Mouse (Mus musculus) liver, embryonic 16.5 days (tissue): ENCODE results near the gene Ehmt2. TPM values are rescaled to one million over a fixed set of nuclear protein-coding genes. Genes with fewer than 3 reads are reported as not detected.

Experiments
- ATAC-seq: fragments of 200-750 bp; cut with Nextera tagmentation; 2 replicates; pipeline ENCODE4 v1.8.0; 2017; ENCODE audit warnings: low read depth, mild to moderate bottlenecking, moderate number of reproducible peaks, moderate library complexity
- H3K27ac ChIP-seq: fragments of 300-500 bp; sonication (generic); 2 replicates; pipeline ENCODE4 v1.5.1; 2014; ENCODE audit warnings: mild to moderate bottlenecking, low read length
- H3K27me3 ChIP-seq: fragments of 300-500 bp; sonication (generic); 2 replicates; pipeline ENCODE4 v1.6.1; 2014; ENCODE audit warnings: low read depth, low read length, mixed read lengths; ENCODE audit not compliant: control insufficient read depth, insufficient read depth
- H3K36me3 ChIP-seq: fragments of 300-500 bp; sonication (generic); 2 replicates; pipeline ENCODE4 v1.6.1; 2014; ENCODE audit warnings: mild to moderate bottlenecking; ENCODE audit not compliant: control insufficient read depth, insufficient read depth
- H3K4me1 ChIP-seq: fragments of 300-500 bp; sonication (generic); 2 replicates; pipeline ENCODE4 v1.6.1; 2014; ENCODE audit warnings: low read depth, low read length, mixed read lengths; ENCODE audit not compliant: control insufficient read depth
- H3K4me2 ChIP-seq: fragments of 300-500 bp; sonication (generic); 2 replicates; pipeline ENCODE4 v1.6.1; 2014; ENCODE audit warnings: low read depth, low read length, mixed read lengths
- H3K4me3 ChIP-seq: fragments of 300-500 bp; sonication (generic); 2 replicates; pipeline ENCODE4 v1.5.1; 2014; ENCODE audit warnings: low read depth, mild to moderate bottlenecking, low read length
- H3K9ac ChIP-seq: fragments of 300-500 bp; sonication (generic); 2 replicates; pipeline ENCODE4 v1.6.1; 2014; ENCODE audit warnings: low read depth, low read length
- H3K9me3 ChIP-seq: fragments of 300-500 bp; sonication (generic); replicated peaks from 2 replicates; pipeline ENCODE4 v1.6.1; 2016; ENCODE audit warnings: low read length; ENCODE audit not compliant: control insufficient read depth
- WGBS: fragments of 180-500 bp; shearing (Covaris S2); extraction: QIAGEN DNeasy Blood & Tissue Kit; methylation state at CpG from one replicate; pipeline ENCODE4 v1.1.7; 2014; ENCODE audit not compliant: insufficient replicate concordance; 5-methylcytosine and 5-hydroxymethylcytosine counted together
- polyA plus RNA-seq: library from polyadenylated mRNA; unstranded; fragments of >200 nt; fragmentation: Nextera tagmentation; extraction: Ambion mirVana; gene quantifications from 2 replicates; pipeline ENCODE4 v1.2.1, GENCODE M21; 2015

Gene Ehmt2
- polyA plus RNA-seq, 1 experiment from 2014 or later: 15.2 TPM

- Histone ChIP-seq H3K9ac (peak overlapping the region; percentile 33), H3K4me3 (peak overlapping the region; percentile 54)
- peak; percentile 83 for ATAC-seq
These were observed 36.4 kb upstream of the Ehmt2 start for GRCm38 (mm10) chr17:34861704-34862415.

GRCm38 (mm10) chr17:34862416-34863081 lies 35.7 kb upstream of the Ehmt2 start, which contains the start of gene Cfb:
Gene Cfb, minus strand, starts transcription at chr17:34862518.
- Histone ChIP-seq H3K27me3 (no peaks in the 10 kb centered on the region), H3K9ac (peak within 1 kb of the TSS; percentile 33), H3K36me3 (no peaks in the 10 kb centered on the region), H3K4me3 (peak within 1 kb of the TSS; percentile 54), H3K9me3 (no peaks in the 10 kb centered on the region), H3K4me2 (peak within 1 kb of the TSS; percentile 43), H3K4me1 (peaks cover 4% of the 10 kb centered on the region; the same call in 1 of the 2 replicates), H3K27ac (peak within 1 kb of the TSS; percentile 77)
- 36% methylated on average over 8 of the region's 8 CpGs for WGBS
- peak; percentile 73 for ATAC-seq

More at GRCm38 (mm10) chr17:34861704-34862415, 36.4 kb upstream of the Ehmt2 start:
- Histone ChIP-seq H3K27ac (peak overlapping the region; percentile 77), H3K9me3 (no peaks in the 10 kb centered on the region), H3K4me2 (peak overlapping the region; percentile 43), H3K4me1 (peaks cover 4% of the 10 kb centered on the region; the same call in 1 of the 2 replicates), H3K27me3 (no peaks in the 10 kb centered on the region), H3K36me3 (peaks cover 2% of the 10 kb centered on the region; the same call in 1 of the 2 replicates)
- WGBS: 47% methylated on average over 13 of the region's 13 CpGs

DNA sequence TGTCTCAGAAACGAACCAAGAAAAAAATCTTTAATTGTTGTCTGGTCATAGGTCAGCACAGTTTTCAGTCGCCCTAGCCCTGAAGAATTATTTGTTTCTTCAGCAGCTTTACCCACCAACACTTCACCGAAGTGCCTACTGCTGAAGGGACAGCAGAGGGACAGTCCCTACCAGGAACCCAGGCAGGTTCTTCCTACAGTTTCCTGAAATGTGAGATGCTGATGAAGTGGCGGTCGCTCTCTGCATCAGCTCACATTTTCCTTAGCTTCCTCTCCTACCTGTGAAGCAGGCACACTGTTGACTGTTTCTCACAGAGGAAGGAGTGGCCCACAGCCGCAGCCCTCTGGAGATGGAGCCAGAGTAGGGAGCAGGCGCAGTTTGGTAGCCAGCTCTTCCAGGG lies 32.3 kb upstream of the Ehmt2 start:
- ATAC-seq: no peak
- Histone ChIP-seq H3K27me3 (no peaks in the 10 kb centered on the region), H3K4me3 (no peak overlapping the region), H3K9ac (no peak overlapping the region), H3K4me1 (no peaks in the 10 kb centered on the region; the same call in 1 of the 2 replicates), H3K27ac (no peak overlapping the region), H3K9me3 (no peaks in the 10 kb centered on the region), H3K4me2 (no peak overlapping the region), H3K36me3 (no peaks in the 10 kb centered on the region)
- 52% methylated on average over 7 of the region's 7 CpGs for WGBS

DNA sequence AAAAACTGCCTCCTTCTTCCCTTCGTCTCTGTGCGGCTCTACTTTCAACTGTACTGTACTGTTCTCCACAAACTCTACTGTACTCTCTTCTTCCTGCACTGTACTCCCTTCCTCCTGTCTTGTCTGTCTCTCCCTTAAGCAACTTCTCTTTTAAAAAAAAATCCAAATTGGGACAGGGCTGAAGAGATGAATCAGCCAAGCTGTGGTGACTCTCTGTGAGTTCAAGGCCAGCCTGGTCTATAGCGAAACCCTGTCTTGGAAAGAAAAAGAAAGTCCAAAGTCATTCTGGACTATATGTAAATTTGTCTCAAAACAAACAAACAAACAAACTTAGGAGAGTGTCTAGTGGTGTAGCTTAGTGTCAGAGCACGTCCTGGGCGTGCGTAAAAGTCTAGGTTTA lies 23.9 kb upstream of the Ehmt2 start:
- WGBS: 72% methylated on average over 6 of the region's 6 CpGs
- Histone ChIP-seq H3K4me2 (no peak overlapping the region), H3K9me3 (no peaks in the 10 kb centered on the region), H3K27me3 (no peaks in the 10 kb centered on the region), H3K4me1 (no peaks in the 10 kb centered on the region), H3K27ac (no peak overlapping the region), H3K9ac (no peak overlapping the region), H3K36me3 (no peaks in the 10 kb centered on the region), H3K4me3 (no peak overlapping the region)
- ATAC-seq: no peak

GRCm38 (mm10) chr17:34879336-34879879 lies 18.9 kb upstream of the Ehmt2 start, which contains the start of gene Zbtb12:
Gene Zbtb12, plus strand, starts transcription at chr17:34879483.
- Histone ChIP-seq H3K9ac (no peak within 1 kb of the TSS), H3K4me2 (no peak within 1 kb of the TSS), H3K9me3 (no peaks in the 10 kb centered on the region), H3K27me3 (no peaks in the 10 kb centered on the region), H3K36me3 (no peaks in the 10 kb centered on the region), H3K4me3 (no peak within 1 kb of the TSS), H3K4me1 (no peaks in the 10 kb centered on the region; the same call in none of the 2 replicates), H3K27ac (no peak within 1 kb of the TSS)
- whole genome bisulfite sequencing: 58% methylated on average over 11 of the region's 11 CpGs
- no peak for ATAC-seq

GRCm38 (mm10) chr17:34881166-34881565 lies 17.1 kb upstream of the Ehmt2 start:
- Histone ChIP-seq H3K36me3 (no peaks in the 10 kb centered on the region), H3K27me3 (no peaks in the 10 kb centered on the region), H3K9me3 (no peaks in the 10 kb centered on the region), H3K4me3 (peak overlapping the region; percentile 46), H3K9ac (no peak overlapping the region), H3K4me2 (peak overlapping the region; percentile 51), H3K27ac (no peak overlapping the region), H3K4me1 (peaks cover 2% of the 10 kb centered on the region)
- no peak for ATAC-seq

DNA sequence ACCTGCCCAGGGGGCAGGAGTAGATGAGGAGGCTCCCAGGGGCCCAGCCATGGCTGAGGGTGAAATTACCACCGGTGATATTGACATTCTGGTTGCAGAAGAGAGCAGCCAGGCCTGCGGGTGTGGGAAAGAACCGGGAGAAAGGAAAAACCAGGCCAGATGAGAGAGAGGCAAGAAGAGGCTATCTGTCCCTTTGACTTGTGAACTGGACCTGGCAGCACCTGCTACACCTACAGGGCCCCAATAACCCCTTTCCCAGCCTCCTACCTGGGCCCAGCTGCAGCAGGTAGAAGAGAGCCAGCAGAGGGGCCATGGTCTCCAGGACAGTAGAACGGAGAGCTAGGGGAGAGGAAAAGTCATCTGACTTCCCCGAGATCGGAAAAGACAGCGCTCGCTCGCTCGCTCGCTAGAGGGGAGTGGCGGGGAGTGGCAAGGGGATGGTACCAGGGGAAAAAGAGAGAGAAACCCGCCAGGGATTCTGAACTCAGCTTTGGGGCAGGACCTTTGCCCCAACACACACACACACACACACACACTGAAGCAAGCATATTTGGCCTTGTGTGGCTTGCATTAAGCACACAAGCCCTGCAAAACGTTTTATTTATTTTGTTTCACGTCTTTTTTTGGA lies 16.5 kb upstream of the Ehmt2 start, which contains the start of gene Gm20547:
Gene Gm20547 (minus strand): TSS at position 360 of the 628 bp plus-strand sequence.
- Histone ChIP-seq H3K36me3 (no peaks in the 10 kb centered on the region), H3K9ac (peak within 1 kb of the TSS; percentile 12; the same call in 1 of the 2 replicates), H3K4me3 (peak within 1 kb of the TSS; percentile 46), H3K27ac (peak within 1 kb of the TSS; percentile 75), H3K27me3 (no peaks in the 10 kb centered on the region), H3K9me3 (no peaks in the 10 kb centered on the region), H3K4me1 (peaks cover 2% of the 10 kb centered on the region), H3K4me2 (peak within 1 kb of the TSS; percentile 51)
- 23% methylated on average over 15 of the region's 15 CpGs for WGBS
- peak; percentile 72 for ATAC-seq

DNA sequence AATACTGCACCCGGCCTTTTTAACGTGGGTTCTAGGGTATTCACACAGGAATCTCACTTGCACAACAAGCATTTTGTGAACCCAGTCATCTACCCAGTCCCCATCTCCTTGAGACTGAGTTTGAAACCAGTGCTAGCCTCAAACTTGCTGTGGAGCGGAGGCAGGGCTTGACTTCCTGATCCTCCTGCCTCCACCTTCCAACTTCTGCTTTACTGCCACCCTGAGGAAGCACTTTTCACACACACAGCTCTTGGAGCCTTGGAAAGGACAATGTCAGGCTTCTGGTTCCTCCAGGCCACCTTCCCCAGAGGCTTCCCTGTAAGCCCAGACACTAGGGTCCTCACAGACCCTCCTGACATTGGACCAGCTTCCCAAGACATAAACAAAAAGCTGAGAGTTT lies 14.9 kb upstream of the Ehmt2 start:
- H3K36me3 ChIP-seq: no peaks in the 10 kb centered on the region
- peaks cover 2% of the 10 kb centered on the region for H3K4me1 ChIP-seq
- no peak overlapping the region for H3K4me3 ChIP-seq
- no peak overlapping the region for H3K9ac ChIP-seq
- no peak overlapping the region for H3K27ac ChIP-seq
- H3K4me2 ChIP-seq: no peak overlapping the region
- no peaks in the 10 kb centered on the region for H3K27me3 ChIP-seq
- WGBS: 49% methylated on average over 3 of the region's 3 CpGs
- no peaks in the 10 kb centered on the region for H3K9me3 ChIP-seq
- ATAC-seq: no peak
